Mouse (Mus musculus) embryonic facial prominence, embryonic 13.5 days (tissue): ENCODE results near the gene Gbp3. TPM values are rescaled to one million over a fixed set of nuclear protein-coding genes. Genes with fewer than 3 reads are reported as not detected.
"Not testable (repeated sequence)": the region's sequence is repeated elsewhere in the genome, so short reads cannot be mapped to it uniquely, and the experiment has no call there.

Source experiments
- ATAC-seq: fragments of 200-750 bp; cut with Nextera tagmentation; 2 replicates; pipeline ENCODE4 v1.8.0; 2017; ENCODE audit warnings: low read depth; ENCODE audit not compliant: insufficient number of reproducible peaks, insufficient read depth, low FRiP score, low TSS enrichment
- H3K27ac ChIP-seq: fragments of 300-500 bp; sonication (generic); 2 replicates; pipeline ENCODE4 v1.5.1; 2015; ENCODE audit warnings: moderate library complexity, mild to moderate bottlenecking, inconsistent platforms
- H3K27me3 ChIP-seq: fragments of 300-500 bp; sonication (generic); 2 replicates; pipeline ENCODE4 v1.6.1; 2015; ENCODE audit warnings: mild to moderate bottlenecking, inconsistent platforms
- H3K36me3 ChIP-seq: fragments of 300-500 bp; sonication (generic); 2 replicates; pipeline ENCODE4 v1.6.1; 2015; ENCODE audit warnings: mild to moderate bottlenecking, inconsistent platforms
- H3K4me1 ChIP-seq: fragments of 300-500 bp; sonication (generic); 2 replicates; pipeline ENCODE4 v1.6.1; 2015; ENCODE audit warnings: inconsistent platforms
- H3K4me2 ChIP-seq: fragments of 300-500 bp; sonication (generic); 2 replicates; pipeline ENCODE4 v1.6.1; 2015; ENCODE audit warnings: moderate library complexity, mild to moderate bottlenecking, inconsistent platforms
- H3K4me3 ChIP-seq: fragments of 300-500 bp; sonication (generic); 2 replicates; pipeline ENCODE4 v1.5.1; 2015; ENCODE audit warnings: mild to moderate bottlenecking, inconsistent platforms
- H3K9ac ChIP-seq: fragments of 300-500 bp; sonication (generic); 2 replicates; pipeline ENCODE4 v1.6.1; 2015; ENCODE audit warnings: mild to moderate bottlenecking, inconsistent platforms
- H3K9me3 ChIP-seq: fragments of 300-500 bp; sonication (generic); 2 replicates; pipeline ENCODE4 v1.6.1; 2016; ENCODE audit warnings: inconsistent platforms
- WGBS: fragments of 180-500 bp; shearing (Covaris S2); methylation state at CpG from one replicate; pipeline ENCODE4 v1.1.7; 2015; ENCODE audit warnings: mixed read lengths; 5-methylcytosine and 5-hydroxymethylcytosine counted together
- polyA plus RNA-seq: library from polyadenylated mRNA; unstranded; fragments of >200 nt; fragmentation: Nextera tagmentation; extraction: Ambion mirVana; gene quantifications from 2 replicates; pipeline ENCODE4 v1.2.1, GENCODE M21; 2015

The Gbp3 gene
- polyA plus RNA-seq, 1 experiment from 2014 or later = 0.70 TPM

- Histone ChIP-seq H3K9ac (no peak overlapping the region), H3K9me3 (no peaks in the 10 kb centered on the region), H3K36me3 (no peaks in the 10 kb centered on the region), H3K4me3 (no peak overlapping the region), H3K4me1 (no peaks in the 10 kb centered on the region), H3K4me2 (no peak overlapping the region), H3K27me3 (no peaks in the 10 kb centered on the region), H3K27ac (no peak overlapping the region)
- no peak for ATAC-seq
- WGBS = 60% methylated on average over 1 of the region's 1 CpGs
Observed at GRCm38 (mm10) chr3:142554601-142555000, 5.2 kb upstream of the Gbp3 start.

GRCm38 (mm10) chr3:142555623-142556022 lies 4.2 kb upstream of the Gbp3 start:
- H3K9ac ChIP-seq = no peak overlapping the region
- 86% methylated on average over 11 of the region's 11 CpGs for WGBS

GRCm38 (mm10) chr3:142560296-142560948 lies 596 bp downstream of the Gbp3 start:
- peak overlapping the region; percentile 40 for H3K4me3 ChIP-seq
- H3K4me1 ChIP-seq = 0 out of 2 replicates have a peak, but pooled peaks cover 4% of the 10 kb centered on the region
- ATAC-seq = peak; percentile 43; the same call in 1 of the 2 replicates
- 9% methylated on average over 12 of the region's 12 CpGs for WGBS
- no peaks in the 10 kb centered on the region; the same call in 1 of the 2 replicates for H3K27me3 ChIP-seq
- H3K9ac ChIP-seq = peak overlapping the region; percentile 61
- H3K4me2 ChIP-seq = peak overlapping the region; percentile 57
- H3K36me3 ChIP-seq = no peaks in the 10 kb centered on the region
- H3K9me3 ChIP-seq = no peaks in the 10 kb centered on the region
- H3K27ac ChIP-seq = no peak overlapping the region

More at GRCm38 (mm10) chr3:142555623-142556022, 4.2 kb upstream of the Gbp3 start:
- Histone ChIP-seq H3K4me2 (no peak overlapping the region), H3K4me1 (0 out of 2 replicates have a peak, but pooled peaks cover 3% of the 10 kb centered on the region), H3K4me3 (no peak overlapping the region), H3K9me3 (no peaks in the 10 kb centered on the region), H3K36me3 (no peaks in the 10 kb centered on the region), H3K27me3 (no peaks in the 10 kb centered on the region), H3K27ac (no peak overlapping the region)
- no peak for ATAC-seq

- Histone ChIP-seq H3K27me3 (no peaks in the 10 kb centered on the region; the same call in 1 of the 2 replicates), H3K4me2 (no peak overlapping the region), H3K27ac (no peak overlapping the region), H3K9ac (no peak overlapping the region), H3K9me3 (no peaks in the 10 kb centered on the region), H3K4me1 (0 out of 2 replicates have a peak, but pooled peaks cover 4% of the 10 kb centered on the region), H3K4me3 (no peak overlapping the region), H3K36me3 (no peaks in the 10 kb centered on the region)
- WGBS = 86% methylated on average over 14 of the region's 14 CpGs
- ATAC-seq = no peak
Observed at GRCm38 (mm10) chr3:142561045-142561646, 1.3 kb downstream of the Gbp3 start.

GRCm38 (mm10) chr3:142561666-142562065 lies 1.8 kb downstream of the Gbp3 start:
- H3K4me2 ChIP-seq = no peak overlapping the region
- no peaks in the 10 kb centered on the region for H3K36me3 ChIP-seq
- WGBS = 82% methylated on average over 7 of the region's 7 CpGs
- ATAC-seq = no peak
- no peaks in the 10 kb centered on the region; the same call in 1 of the 2 replicates for H3K27me3 ChIP-seq
- no peak overlapping the region for H3K27ac ChIP-seq
- H3K9ac ChIP-seq = no peak overlapping the region
- 0 out of 2 replicates have a peak, but pooled peaks cover 4% of the 10 kb centered on the region for H3K4me1 ChIP-seq
- no peak overlapping the region for H3K4me3 ChIP-seq
- H3K9me3 ChIP-seq = no peaks in the 10 kb centered on the region

- not testable (repeated sequence) for H3K4me3 ChIP-seq, H3K4me1 ChIP-seq, ATAC-seq, H3K4me2 ChIP-seq, H3K27ac ChIP-seq, H3K36me3 ChIP-seq, H3K9me3 ChIP-seq, H3K9ac ChIP-seq, H3K27me3 ChIP-seq
- WGBS = 82% methylated on average over 5 of the region's 5 CpGs
Observed at GRCm38 (mm10) chr3:142567490-142567889, 7.7 kb downstream of the Gbp3 start.

GRCm38 (mm10) chr3:142570738-142571137 lies 10.9 kb downstream of the Gbp3 start:
- H3K4me1 ChIP-seq = no peaks in the 10 kb centered on the region
- no peaks in the 10 kb centered on the region for H3K9me3 ChIP-seq
- no peaks in the 10 kb centered on the region for H3K36me3 ChIP-seq
- H3K4me2 ChIP-seq = no peak overlapping the region
- no peak overlapping the region for H3K27ac ChIP-seq
- no peak overlapping the region for H3K9ac ChIP-seq
- no peak for ATAC-seq
- WGBS = 88% methylated on average over 4 of the region's 4 CpGs
- H3K27me3 ChIP-seq = no peaks in the 10 kb centered on the region
- H3K4me3 ChIP-seq = no peak overlapping the region

- H3K27ac ChIP-seq = no peak overlapping the region
- H3K9ac ChIP-seq = no peak overlapping the region
- H3K4me1 ChIP-seq = no peaks in the 10 kb centered on the region
- H3K4me3 ChIP-seq = no peak overlapping the region
- no peaks in the 10 kb centered on the region for H3K36me3 ChIP-seq
- no peaks in the 10 kb centered on the region for H3K9me3 ChIP-seq
- H3K4me2 ChIP-seq = no peak overlapping the region
- ATAC-seq = no peak
- 81% methylated on average over 3 of the region's 3 CpGs for WGBS
- H3K27me3 ChIP-seq = no peaks in the 10 kb centered on the region
Observed at GRCm38 (mm10) chr3:142577108-142577507, 17.3 kb downstream of the Gbp3 start.

GRCm38 (mm10) chr3:142578342-142578741 lies 18.5 kb downstream of the Gbp3 start:
- Histone ChIP-seq H3K27ac (no peak overlapping the region), H3K4me3 (no peak overlapping the region), H3K9ac (no peak overlapping the region), H3K4me2 (no peak overlapping the region), H3K9me3 (no peaks in the 10 kb centered on the region), H3K27me3 (no peaks in the 10 kb centered on the region), H3K36me3 (no peaks in the 10 kb centered on the region), H3K4me1 (no peaks in the 10 kb centered on the region)
- ATAC-seq = no peak
- 83% methylated on average over 4 of the region's 4 CpGs for WGBS

GRCm38 (mm10) chr3:142583067-142583466 lies 23.2 kb downstream of the Gbp3 start:
- Histone ChIP-seq H3K9ac (no peak overlapping the region), H3K36me3 (no peaks in the 10 kb centered on the region), H3K27me3 (no peaks in the 10 kb centered on the region), H3K9me3 (no peaks in the 10 kb centered on the region), H3K27ac (no peak overlapping the region), H3K4me1 (no peaks in the 10 kb centered on the region), H3K4me3 (no peak overlapping the region), H3K4me2 (no peak overlapping the region)
- no peak for ATAC-seq
- WGBS = 86% methylated on average over 4 of the region's 4 CpGs

GRCm38 (mm10) chr3:142587386-142587785 lies 27.6 kb downstream of the Gbp3 start:
- no peak for ATAC-seq
- Histone ChIP-seq H3K36me3 (no peaks in the 10 kb centered on the region), H3K27me3 (no peaks in the 10 kb centered on the region), H3K4me2 (no peak overlapping the region), H3K9me3 (no peaks in the 10 kb centered on the region), H3K9ac (no peak overlapping the region), H3K4me1 (no peaks in the 10 kb centered on the region), H3K4me3 (no peak overlapping the region), H3K27ac (no peak overlapping the region)

- no peak overlapping the region for H3K4me2 ChIP-seq
- no peak overlapping the region for H3K9ac ChIP-seq
- WGBS = 70% methylated on average over 2 of the region's 2 CpGs
- no peak for ATAC-seq
- H3K36me3 ChIP-seq = no peaks in the 10 kb centered on the region
- H3K27ac ChIP-seq = no peak overlapping the region
- H3K9me3 ChIP-seq = no peaks in the 10 kb centered on the region
- no peaks in the 10 kb centered on the region for H3K4me1 ChIP-seq
- no peaks in the 10 kb centered on the region for H3K27me3 ChIP-seq
- H3K4me3 ChIP-seq = no peak overlapping the region
Observed at GRCm38 (mm10) chr3:142588888-142589287, 29.1 kb downstream of the Gbp3 start.
